ENCODE assay signal across 10 mouse cellular contexts in genomic region chr14:64593564-64593963, GRCm38 (mm10).
DNase-seq lines count a peak whose midpoint lies in the region; ATAC-seq and TF ChIP-seq lines count a peak whose summit lies in the region.
"Had no signal": no experiment of that assay in that cellular context is flagged by ENCODE, and none has a peak within 500 bp of the region (broad histone marks: within the 10 kb centered on the region; RNA-seq: fewer than 3 reads in every experiment).

No protein-coding gene starts in this region.

- peak overlapping the region; percentile 79 for H3K4me2 ChIP-seq in forebrain, embryonic 12.5 days
- peak overlapping the region; percentile 95 for H3K4me2 ChIP-seq in midbrain, postnatal 0 days (ENCODE audit: low read depth, low read length, poor library complexity, severe bottlenecking)
- H3K4me2 ChIP-seq in intestine, embryonic 16.5 days (ENCODE audit: low read depth, low read length) = no peak overlapping the region
- H3K4me2 ChIP-seq: heart, embryonic 13.5 days; limb, embryonic 15.5 days had no signal

- H3K4me1 ChIP-seq in forebrain, embryonic 12.5 days = peaks cover 73% of the 10 kb centered on the region
- peaks cover 3% of the 10 kb centered on the region; the same call in 1 of the 2 replicates for H3K4me1 ChIP-seq in midbrain, postnatal 0 days (ENCODE audit: insufficient read depth, low read length)
- 0 out of 2 replicates have a peak, but pooled peaks cover 3% of the 10 kb centered on the region for H3K4me1 ChIP-seq in intestine, embryonic 16.5 days (ENCODE audit: control insufficient read depth, insufficient read depth, low read length)

- H3K9ac ChIP-seq in forebrain, embryonic 12.5 days = peak overlapping the region; percentile 83
- peak overlapping the region; percentile 99 for H3K9ac ChIP-seq in midbrain, postnatal 0 days (replicated peaks; ENCODE audit: low read length, poor library complexity, severe bottlenecking)
- H3K9ac ChIP-seq in intestine, embryonic 16.5 days (ENCODE audit: low read depth, low read length) = no peak overlapping the region
- H3K9ac ChIP-seq: heart, embryonic 13.5 days; limb, embryonic 15.5 days had no signal

- no peaks in the 10 kb centered on the region for H3K9me3 ChIP-seq in forebrain, embryonic 12.5 days
- no peaks in the 10 kb centered on the region for H3K9me3 ChIP-seq in midbrain, postnatal 0 days (ENCODE audit: low read length)
- no peaks in the 10 kb centered on the region for H3K9me3 ChIP-seq in intestine, embryonic 16.5 days (ENCODE audit: control insufficient read depth, low read length)
- H3K9me3 ChIP-seq: heart, embryonic 13.5 days; limb, embryonic 15.5 days had no signal

- WGBS in forebrain, embryonic 12.5 days = 35% methylated on average over 4 of the region's 4 CpGs
- 11% methylated on average over 4 of the region's 4 CpGs for WGBS in midbrain, postnatal 0 days
- WGBS in intestine, embryonic 16.5 days = 41% methylated on average over 4 of the region's 4 CpGs

- DNase-seq in R1 (ENCODE audit: low read depth, low spot score) = peak; percentile 62
- DNase-seq in layer of hippocampus, adult 2 months (ENCODE audit: low spot score in 2 of 2) = peak; percentile 83 to 88
- DNase-seq in midbrain, postnatal 0 days (ENCODE audit: low spot score) = peak; percentile 68
- no peak for DNase-seq in ovary, postnatal 14 days (ENCODE audit: low spot score)
- no peak for DNase-seq in lung, postnatal 25 days (ENCODE audit: low spot score)

- ATAC-seq in forebrain, embryonic 12.5 days (ENCODE audit: low FRiP score) = peak; percentile 21; the same call in 1 of the 2 replicates
- ATAC-seq in midbrain, postnatal 0 days (ENCODE audit: low FRiP score) = no peak
- ATAC-seq in activated CD4-positive, CD25-positive, alpha-beta regulatory T cell, adult 4 months = no peak
- ATAC-seq in intestine, embryonic 16.5 days = no peak

- H3K27me3 ChIP-seq in forebrain, embryonic 12.5 days = peaks cover 55% of the 10 kb centered on the region
- no peaks in the 10 kb centered on the region for H3K27me3 ChIP-seq in midbrain, postnatal 0 days (ENCODE audit: insufficient read depth, low read length)
- peaks cover 43% of the 10 kb centered on the region for H3K27me3 ChIP-seq in intestine, embryonic 16.5 days (replicated peaks; ENCODE audit: control insufficient read depth, insufficient read depth, low read length)

- H3K27ac ChIP-seq in forebrain, embryonic 12.5 days = peak overlapping the region; percentile 99
- H3K27ac ChIP-seq in layer of hippocampus, adult 2 months = peak overlapping the region; percentile 97
- H3K27ac ChIP-seq in midbrain, postnatal 0 days (ENCODE audit: low read depth, low read length) = peak overlapping the region; percentile 100
- H3K27ac ChIP-seq in intestine, embryonic 16.5 days (ENCODE audit: low read length) = no peak overlapping the region
- H3K27ac ChIP-seq: heart, embryonic 13.5 days; limb, embryonic 15.5 days had no signal

- peak overlapping the region; percentile 54 for H3K4me3 ChIP-seq in forebrain, embryonic 12.5 days (replicated peaks)
- H3K4me3 ChIP-seq in layer of hippocampus, adult 2 months = peak overlapping the region; percentile 80
- H3K4me3 ChIP-seq in midbrain, postnatal 0 days (ENCODE audit: low read depth, low read length) = peak overlapping the region; percentile 67
- no peak overlapping the region for H3K4me3 ChIP-seq in intestine, embryonic 16.5 days (ENCODE audit: low read length)
- H3K4me3 ChIP-seq: heart, embryonic 13.5 days; limb, embryonic 15.5 days had no signal

- H3K36me3 ChIP-seq in forebrain, embryonic 12.5 days (replicated peaks) = 0 out of 2 replicates have a peak, but pooled peaks cover 3% of the 10 kb centered on the region
- peaks cover 8% of the 10 kb centered on the region; the same call in 1 of the 2 replicates for H3K36me3 ChIP-seq in midbrain, postnatal 0 days (ENCODE audit: insufficient read depth, low read length)
- H3K36me3 ChIP-seq in intestine, embryonic 16.5 days (ENCODE audit: control insufficient read depth, insufficient read depth, low read length) = no peaks in the 10 kb centered on the region
- H3K36me3 ChIP-seq: heart, embryonic 13.5 days; limb, embryonic 15.5 days had no signal

- TF ChIP-seq CTCF in layer of hippocampus, adult 2 months (conservative IDR thresholded peaks at IDR 0.05) = no peak
- TF ChIP-seq CTCF in midbrain, postnatal 0 days (IDR thresholded peaks at IDR 0.05) = no peak

Comparison
In these comparisons a context has a peak if more than half of its experiments do, and no peak if none do; other contexts are left out.
1. DNase-seq: peak in R1 (single experiment), layer of hippocampus, adult 2 months (2 of 2) and midbrain, postnatal 0 days (single experiment); none in ovary, postnatal 14 days (single experiment) and lung, postnatal 25 days (single experiment).